Mouse (Mus musculus): ENCODE results near the gene Shc2.

GRCm38 (mm10) chr10:79577376-79577775 is 60.3 kb downstream of the Shc2 start:
- TF ChIP-seq CTCF (IDR thresholded peaks at IDR 0.05; ENCODE audit: borderline replicate concordance, insufficient read depth, low read length), result no peak
- no peak for TF ChIP-seq POLR2A (IDR thresholded peaks at IDR 0.05; ENCODE audit: low read depth, low read length)

All from embryonic fibroblast, embryonic 13.5 days (primary cell).